Mouse (Mus musculus): ENCODE results near the gene Fam131a. TPM values are rescaled to one million over a fixed set of nuclear protein-coding genes. Genes with fewer than 3 reads are reported as not detected.

Gene Fam131a
- polyA plus RNA-seq, 1 experiment from 2014 or later = 5.0 TPM

DNA sequence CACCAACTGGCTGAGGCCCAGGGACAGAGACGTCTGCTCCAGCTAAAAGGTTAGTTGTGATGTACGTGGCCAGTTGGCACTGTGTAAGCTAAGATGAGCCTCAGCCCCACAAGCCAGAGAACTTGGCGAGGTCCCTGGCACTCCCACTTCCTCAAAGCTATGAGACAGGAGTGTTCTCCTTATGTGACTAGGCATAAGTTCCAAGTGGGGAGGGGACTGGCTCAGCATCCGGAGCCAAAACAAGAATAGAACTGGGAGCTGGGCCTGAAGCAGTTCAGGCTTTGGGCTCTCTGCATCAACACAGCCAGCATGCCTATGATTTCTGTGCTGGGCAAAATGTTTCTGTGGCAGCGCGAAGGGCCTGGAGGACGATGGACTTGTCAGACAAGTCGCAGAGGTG, 1.7 kb downstream of the Fam131a start:
- H3K4me3 ChIP-seq (ENCODE audit: low read depth, low read length) = no peak overlapping the region
- H3K36me3 ChIP-seq (ENCODE audit: control insufficient read depth, insufficient read depth) = peaks cover 23% of the 10 kb centered on the region
- no peak overlapping the region; the same call in 1 of the 2 replicates for H3K27ac ChIP-seq (ENCODE audit: low read depth, low read length)
- WGBS = 72% methylated on average over 8 of the region's 8 CpGs
- no peak for ATAC-seq
- no peaks in the 10 kb centered on the region for H3K27me3 ChIP-seq (replicated peaks; ENCODE audit: control insufficient read depth, insufficient read depth, low read length)
- H3K9ac ChIP-seq (ENCODE audit: low read depth, low read length) = no peak overlapping the region
- no peaks in the 10 kb centered on the region for H3K4me1 ChIP-seq (replicated peaks; ENCODE audit: control insufficient read depth, insufficient read depth, low read length)
- H3K4me2 ChIP-seq (replicated peaks; ENCODE audit: low read depth) = no peak overlapping the region; the same call in 1 of the 2 replicates
- no peaks in the 10 kb centered on the region for H3K9me3 ChIP-seq (ENCODE audit: control insufficient read depth)
- no peak for TF ChIP-seq CTCF (IDR thresholded peaks at IDR 0.05; ENCODE audit: low read depth)

DNA sequence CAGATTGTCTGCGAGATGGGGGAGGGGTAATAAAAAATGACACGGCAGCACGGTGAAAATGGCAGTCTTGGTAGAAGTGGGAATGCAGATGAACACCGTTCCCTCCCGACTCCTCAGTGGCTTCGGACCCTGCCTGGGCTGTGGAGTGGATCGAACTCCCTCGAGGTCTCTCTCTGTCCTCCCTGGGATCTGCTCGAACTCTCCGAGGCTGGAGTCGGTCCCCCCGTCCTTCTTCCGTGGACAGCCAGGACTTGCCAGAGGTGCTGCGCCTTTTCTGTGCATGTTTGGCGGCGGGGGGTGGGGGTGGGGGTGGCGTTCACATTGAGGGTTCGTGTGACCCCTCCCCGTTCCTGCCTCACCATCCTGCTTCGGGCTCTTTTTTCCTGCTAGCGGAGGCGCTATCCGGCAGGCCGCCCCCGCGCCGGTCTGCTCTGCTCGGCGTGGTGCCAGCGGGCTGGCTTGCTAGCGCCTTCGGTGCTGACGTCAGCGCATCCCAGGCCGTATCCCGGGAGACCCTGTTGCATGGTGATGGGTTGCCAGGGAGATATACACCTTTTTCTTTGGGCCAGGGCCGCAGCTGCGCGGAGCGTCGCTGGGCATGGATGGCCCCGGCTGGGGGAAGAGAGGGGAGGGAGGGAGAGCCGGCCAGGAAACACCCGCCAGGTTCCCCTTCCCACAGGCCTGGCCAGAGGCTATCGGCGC, 2.7 kb downstream of the Fam131a start:
- no peak overlapping the region for H3K27ac ChIP-seq (ENCODE audit: low read depth, low read length)
- H3K9me3 ChIP-seq (ENCODE audit: control insufficient read depth) = no peaks in the 10 kb centered on the region
- peak overlapping the region; percentile 59 for H3K4me2 ChIP-seq (replicated peaks; ENCODE audit: low read depth)
- peak overlapping the region; percentile 31 for H3K4me3 ChIP-seq (ENCODE audit: low read depth, low read length)
- no peak overlapping the region for H3K9ac ChIP-seq (ENCODE audit: low read depth, low read length)
- H3K36me3 ChIP-seq (ENCODE audit: control insufficient read depth, insufficient read depth) = peaks cover 20% of the 10 kb centered on the region
- WGBS = 7% methylated on average over 46 of the region's 46 CpGs
- TF ChIP-seq CTCF (IDR thresholded peaks at IDR 0.05; ENCODE audit: low read depth) = 0 out of 2 replicates have a peak, but pooled peaks have one; percentile 3
- H3K27me3 ChIP-seq (replicated peaks; ENCODE audit: control insufficient read depth, insufficient read depth, low read length) = no peaks in the 10 kb centered on the region
- no peaks in the 10 kb centered on the region for H3K4me1 ChIP-seq (replicated peaks; ENCODE audit: control insufficient read depth, insufficient read depth, low read length)
- ATAC-seq = peak; percentile 52

DNA sequence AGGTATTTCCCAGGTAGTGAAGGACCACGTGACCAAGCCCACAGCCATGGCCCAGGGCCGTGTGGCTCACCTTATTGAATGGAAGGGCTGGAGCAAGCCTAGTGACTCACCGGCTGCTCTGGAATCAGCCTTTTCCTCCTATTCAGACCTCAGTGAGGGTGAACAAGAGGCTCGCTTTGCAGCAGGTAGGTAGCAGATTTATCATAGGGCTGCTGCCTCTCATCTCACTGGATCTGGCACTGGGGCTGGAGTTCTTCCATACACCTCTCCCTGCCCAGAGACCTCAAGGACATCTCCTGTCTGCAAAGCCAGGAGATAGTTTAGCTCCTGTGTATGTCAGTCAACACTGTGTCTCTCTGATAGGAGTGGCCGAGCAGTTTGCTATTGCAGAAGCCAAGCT, 6.2 kb downstream of the Fam131a start:
- Histone ChIP-seq H3K4me1 (replicated peaks; ENCODE audit: control insufficient read depth, insufficient read depth, low read length) (no peaks in the 10 kb centered on the region), H3K36me3 (ENCODE audit: control insufficient read depth, insufficient read depth) (peaks cover 13% of the 10 kb centered on the region), H3K9me3 (ENCODE audit: control insufficient read depth) (no peaks in the 10 kb centered on the region), H3K4me2 (replicated peaks; ENCODE audit: low read depth) (no peak overlapping the region), H3K27ac (ENCODE audit: low read depth, low read length) (no peak overlapping the region; the same call in 1 of the 2 replicates), H3K4me3 (ENCODE audit: low read depth, low read length) (no peak overlapping the region), H3K27me3 (replicated peaks; ENCODE audit: control insufficient read depth, insufficient read depth, low read length) (no peaks in the 10 kb centered on the region), H3K9ac (ENCODE audit: low read depth, low read length) (no peak overlapping the region)
- no peak for ATAC-seq
- TF ChIP-seq CTCF (IDR thresholded peaks at IDR 0.05; ENCODE audit: low read depth) = no peak
- 66% methylated on average over 5 of the region's 5 CpGs for WGBS

DNA sequence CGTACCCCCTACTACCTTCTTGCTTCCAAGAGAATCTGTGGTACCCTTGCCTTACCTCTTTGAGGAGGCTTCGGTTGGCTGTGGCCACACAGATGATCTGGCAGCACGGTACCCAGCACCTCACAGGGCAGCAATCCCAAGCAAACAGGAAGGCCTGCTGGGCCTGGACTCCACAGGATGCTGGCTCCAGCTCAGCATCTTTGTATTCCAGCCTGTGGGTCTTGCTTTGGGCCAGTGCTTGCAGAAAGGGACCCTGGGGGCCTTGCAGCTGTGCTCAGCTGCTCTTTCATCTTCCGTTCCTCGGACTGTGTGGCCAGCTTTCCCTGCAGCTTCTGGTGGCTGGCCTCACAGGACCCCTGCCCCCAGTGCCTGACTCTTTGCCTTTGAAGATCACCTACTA, 7.0 kb downstream of the Fam131a start:
- no peak for TF ChIP-seq CTCF (IDR thresholded peaks at IDR 0.05; ENCODE audit: low read depth)
- no peak for ATAC-seq

DNA sequence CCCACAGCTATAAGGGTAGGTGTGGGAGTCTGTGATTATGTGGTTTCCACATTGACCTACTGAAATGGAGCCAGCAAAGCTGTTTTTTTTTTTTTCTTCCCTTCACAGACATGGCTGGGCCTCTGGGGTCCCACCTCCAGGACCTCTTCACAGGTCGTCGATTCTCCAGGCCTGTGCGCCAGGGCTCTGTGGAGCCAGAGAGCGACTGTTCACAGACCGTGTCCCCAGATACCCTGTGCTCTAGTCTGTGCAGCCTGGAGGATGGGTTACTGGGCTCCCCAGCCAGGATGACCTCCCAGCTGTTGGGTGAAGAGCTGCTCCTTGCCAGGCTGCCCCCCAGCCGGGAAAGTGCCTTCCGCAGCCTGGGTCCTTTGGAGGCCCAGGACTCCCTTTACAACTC, 8.3 kb downstream of the Fam131a start:
- TF ChIP-seq CTCF (IDR thresholded peaks at IDR 0.05; ENCODE audit: low read depth) = no peak
- Histone ChIP-seq H3K36me3 (ENCODE audit: control insufficient read depth, insufficient read depth) (peaks cover 24% of the 10 kb centered on the region), H3K4me2 (replicated peaks; ENCODE audit: low read depth) (no peak overlapping the region), H3K9me3 (ENCODE audit: control insufficient read depth) (no peaks in the 10 kb centered on the region), H3K9ac (ENCODE audit: low read depth, low read length) (no peak overlapping the region), H3K27me3 (replicated peaks; ENCODE audit: control insufficient read depth, insufficient read depth, low read length) (no peaks in the 10 kb centered on the region), H3K4me1 (replicated peaks; ENCODE audit: control insufficient read depth, insufficient read depth, low read length) (no peaks in the 10 kb centered on the region), H3K27ac (ENCODE audit: low read depth, low read length) (no peak overlapping the region), H3K4me3 (ENCODE audit: low read depth, low read length) (no peak overlapping the region)
- WGBS = 65% methylated on average over 7 of the region's 7 CpGs
- no peak for ATAC-seq

More for the DNA sequence above, 7.0 kb downstream of the Fam131a start:
- 64% methylated on average over 5 of the region's 5 CpGs for WGBS
- H3K4me3 ChIP-seq (ENCODE audit: low read depth, low read length) = no peak overlapping the region
- no peaks in the 10 kb centered on the region for H3K27me3 ChIP-seq (replicated peaks; ENCODE audit: control insufficient read depth, insufficient read depth, low read length)
- H3K9me3 ChIP-seq (ENCODE audit: control insufficient read depth) = no peaks in the 10 kb centered on the region
- H3K4me1 ChIP-seq (replicated peaks; ENCODE audit: control insufficient read depth, insufficient read depth, low read length) = no peaks in the 10 kb centered on the region
- no peak overlapping the region for H3K4me2 ChIP-seq (replicated peaks; ENCODE audit: low read depth)
- peaks cover 13% of the 10 kb centered on the region for H3K36me3 ChIP-seq (ENCODE audit: control insufficient read depth, insufficient read depth)
- H3K9ac ChIP-seq (ENCODE audit: low read depth, low read length) = no peak overlapping the region
- no peak overlapping the region for H3K27ac ChIP-seq (ENCODE audit: low read depth, low read length)

DNA sequence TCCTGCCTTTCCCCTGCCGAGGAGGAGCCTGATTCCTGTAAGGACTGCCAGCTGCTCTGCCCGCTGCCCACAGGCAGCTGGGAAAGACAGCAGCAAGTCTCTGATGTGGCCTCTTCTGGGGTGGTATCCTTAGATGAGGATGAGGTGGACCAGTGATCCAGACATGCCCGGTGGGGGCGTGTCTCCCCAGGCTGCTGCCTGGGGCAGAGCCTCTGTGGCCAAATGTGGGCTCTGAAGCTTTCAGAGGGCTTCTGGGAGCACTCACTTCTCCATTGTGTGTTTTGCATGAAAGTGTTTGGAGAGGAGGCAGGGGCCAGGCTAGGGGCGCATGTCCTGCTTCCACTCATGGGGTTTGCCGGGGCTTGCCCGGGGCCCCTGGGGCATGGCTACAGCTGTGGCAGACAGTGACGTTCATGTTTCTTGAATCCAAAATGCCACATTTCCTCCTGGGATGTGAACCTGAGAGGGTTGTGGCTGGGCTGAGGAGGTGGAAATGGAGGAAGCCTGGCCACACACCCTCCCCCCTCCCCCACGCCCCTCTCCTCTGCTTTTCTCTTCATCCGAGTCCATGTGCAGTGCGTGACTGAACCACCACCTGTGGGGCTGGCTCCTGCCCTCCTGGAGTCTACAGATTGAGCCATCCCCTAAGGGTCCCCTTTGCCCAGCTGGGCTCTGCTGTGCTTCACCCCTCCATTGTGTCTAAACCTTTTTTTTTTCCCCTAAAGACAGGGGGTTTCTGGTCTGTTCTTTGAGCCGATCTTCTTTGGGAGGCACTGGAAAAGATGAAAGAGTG, 8.9 kb downstream of the Fam131a start:
- no peak for TF ChIP-seq CTCF (IDR thresholded peaks at IDR 0.05; ENCODE audit: low read depth)
- H3K4me2 ChIP-seq (replicated peaks; ENCODE audit: low read depth) = no peak overlapping the region
- no peak overlapping the region for H3K9ac ChIP-seq (ENCODE audit: low read depth, low read length)

More for the DNA sequence above, 8.9 kb downstream of the Fam131a start:
- WGBS = 48% methylated on average over 12 of the region's 12 CpGs
- Histone ChIP-seq H3K27me3 (replicated peaks; ENCODE audit: control insufficient read depth, insufficient read depth, low read length) (no peaks in the 10 kb centered on the region), H3K4me1 (replicated peaks; ENCODE audit: control insufficient read depth, insufficient read depth, low read length) (no peaks in the 10 kb centered on the region), H3K9me3 (ENCODE audit: control insufficient read depth) (no peaks in the 10 kb centered on the region), H3K36me3 (ENCODE audit: control insufficient read depth, insufficient read depth) (peaks cover 30% of the 10 kb centered on the region), H3K27ac (ENCODE audit: low read depth, low read length) (no peak overlapping the region), H3K4me3 (ENCODE audit: low read depth, low read length) (no peak overlapping the region)
- ATAC-seq = no peak
